Mouse (Mus musculus) kidney, adult 2 months (tissue): ENCODE data around the gene Dars2. TPM values are rescaled to one million over a fixed set of nuclear protein-coding genes. Genes with fewer than 3 reads are reported as not detected.
A peak's percentile ranks its signal among the peaks of the same experiment; 100 is the strongest.

Experiments
- DNase-seq: peaks from one replicate; pipeline ENCODE4 v3.0.0; 2021
- H3K27ac ChIP-seq: fragments of 200-500 bp; 2 replicates; pipeline ENCODE4 v1.5.1; 2012; ENCODE audit warnings: low read depth, low read length, control low read depth, inconsistent platforms; ENCODE audit not compliant: insufficient read depth
- H3K27me3 ChIP-seq: fragments of 200-500 bp; replicated peaks from 2 replicates; pipeline ENCODE4 v1.6.1; 2012; ENCODE audit warnings: mild to moderate bottlenecking, moderate library complexity, low read length, inconsistent platforms; ENCODE audit not compliant: control insufficient read depth, insufficient read depth
- H3K36me3 ChIP-seq: fragments of 200-500 bp; 2 replicates; pipeline ENCODE4 v1.6.1; 2012; ENCODE audit warnings: mild to moderate bottlenecking, moderate library complexity, low read length, inconsistent platforms; ENCODE audit not compliant: control insufficient read depth, insufficient read depth
- H3K4me1 ChIP-seq: fragments of 200-500 bp; 2 replicates; pipeline ENCODE4 v1.6.1; 2011; ENCODE audit warnings: low read length; ENCODE audit not compliant: control insufficient read depth, insufficient read depth
- H3K4me3 ChIP-seq: fragments of 200-500 bp; 2 replicates; pipeline ENCODE4 v1.5.1; 2011; ENCODE audit warnings: mild to moderate bottlenecking, low read depth, low read length, control low read depth; ENCODE audit not compliant: insufficient read depth
- CTCF ChIP-seq: fragments of 200-500 bp; conservative IDR thresholded peaks from 2 replicates; pipeline ENCODE4 v1.5.1; 2011; ENCODE audit warnings: low read depth, mild to moderate bottlenecking, control low read depth, low read length, moderate library complexity, mixed read lengths; ENCODE audit not compliant: insufficient read depth, insufficient read length
- POLR2A ChIP-seq: fragments of 200-500 bp; IDR thresholded peaks from one replicate; pipeline ENCODE4 v1.6.1; 2011; ENCODE audit warnings: low read depth, low read length, control low read depth
- WGBS: fragments of 180-500 bp; shearing (Covaris S2); methylation state at CpG from one replicate; pipeline ENCODE4 v1.1.7; 2018; 5-methylcytosine and 5-hydroxymethylcytosine counted together
- polyA plus RNA-seq: library from polyadenylated mRNA; depleted of rRNA; stranded (reverse); fragments of >200 nt; gene quantifications from 2 replicates; pipeline ENCODE4 v1.2.3, GENCODE M21; 2012; rRNA removed

Dars2 gene
- 17.9 and 19.1 TPM in 2 replicates for polyA plus RNA-seq

DNA sequence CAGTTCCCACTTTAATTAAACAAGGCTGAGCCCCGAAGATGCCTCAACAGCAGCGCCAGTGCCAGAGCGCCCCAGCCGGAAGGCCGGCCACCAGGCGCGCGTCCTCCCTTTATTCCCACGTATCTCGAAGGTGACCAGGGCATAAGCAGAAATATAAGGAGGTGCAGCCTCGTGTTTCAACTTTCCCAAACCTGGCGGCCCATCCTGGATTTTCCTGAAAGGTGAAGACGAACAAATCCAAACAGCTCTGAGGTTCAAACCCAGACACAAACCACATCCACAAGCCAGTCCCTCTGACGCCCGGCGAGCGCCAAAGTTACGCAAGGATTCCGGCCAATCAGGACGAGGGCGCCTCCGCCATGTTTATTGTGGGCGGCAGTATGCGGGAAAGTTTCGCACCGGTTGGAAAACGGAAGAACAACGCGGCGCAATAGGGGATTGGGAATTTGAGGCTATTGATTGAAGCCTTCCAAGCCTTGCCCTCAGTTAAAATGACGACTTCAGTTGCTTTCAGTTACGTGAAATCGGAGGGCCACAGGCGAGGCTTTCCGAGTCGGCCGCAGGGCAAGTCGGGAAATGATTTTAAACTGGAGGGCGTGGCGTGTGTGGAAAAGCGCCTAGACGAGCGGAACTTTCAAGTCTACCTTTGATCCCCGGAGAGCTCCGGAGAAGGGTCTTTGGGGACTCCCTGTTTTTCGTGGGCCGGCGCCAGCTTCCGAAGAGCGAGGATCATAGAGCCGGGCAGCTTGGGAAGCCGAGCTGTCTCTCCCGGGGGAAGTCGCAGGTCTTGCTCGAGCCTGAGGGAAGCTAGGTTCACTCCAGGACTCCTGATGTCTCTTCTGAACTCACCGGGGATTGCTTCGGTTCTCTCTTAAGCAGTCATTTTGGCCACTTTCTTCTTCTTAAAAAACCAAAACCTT is at the start of gene Dars2, which contains the start of gene Cenpl:
Dars2 (minus strand) TSS at position 307 of the 920 bp plus-strand sequence.
Cenpl (plus strand) TSS at position 362 of the 920 bp plus-strand sequence.
- under 1% methylated on average over 57 of the region's 57 CpGs for WGBS
- H3K4me1 ChIP-seq: peaks cover 15% of the 10 kb centered on the region
- TF ChIP-seq CTCF: 0 out of 2 replicates have a peak, but pooled peaks have one; percentile 9
- no peak for TF ChIP-seq POLR2A

DNA sequence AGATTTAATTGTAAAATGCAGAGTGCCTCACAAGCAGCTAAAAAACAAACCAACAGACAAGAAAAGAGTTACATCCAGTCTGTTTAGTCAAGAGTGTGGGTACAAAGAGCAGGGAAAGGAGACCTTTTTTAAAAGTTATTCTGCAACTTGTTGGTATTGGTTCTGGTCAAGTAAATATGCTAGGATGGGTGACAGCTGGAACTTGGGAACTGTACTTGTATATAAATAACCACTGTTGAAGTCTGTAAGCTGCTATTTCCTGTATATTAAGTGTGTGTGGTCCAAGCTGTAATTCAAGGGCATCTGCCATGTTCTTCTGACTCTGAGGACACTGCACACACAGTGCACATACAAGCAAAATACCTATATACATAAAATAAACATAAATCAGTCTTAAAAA is 44.1 kb upstream of the Dars2 start:
- DNase-seq: peak; percentile 51

More for the DNA sequence above, at the start of gene Dars2, which contains the start of gene Cenpl:
- DNase-seq: peak; percentile 99
- H3K27me3 ChIP-seq: no peaks in the 10 kb centered on the region
- no peaks in the 10 kb centered on the region for H3K36me3 ChIP-seq
- H3K4me3 ChIP-seq: peak within 1 kb of the TSS; percentile 74
- H3K27ac ChIP-seq: peak within 1 kb of the TSS; percentile 54; the same call in 1 of the 2 replicates

DNA sequence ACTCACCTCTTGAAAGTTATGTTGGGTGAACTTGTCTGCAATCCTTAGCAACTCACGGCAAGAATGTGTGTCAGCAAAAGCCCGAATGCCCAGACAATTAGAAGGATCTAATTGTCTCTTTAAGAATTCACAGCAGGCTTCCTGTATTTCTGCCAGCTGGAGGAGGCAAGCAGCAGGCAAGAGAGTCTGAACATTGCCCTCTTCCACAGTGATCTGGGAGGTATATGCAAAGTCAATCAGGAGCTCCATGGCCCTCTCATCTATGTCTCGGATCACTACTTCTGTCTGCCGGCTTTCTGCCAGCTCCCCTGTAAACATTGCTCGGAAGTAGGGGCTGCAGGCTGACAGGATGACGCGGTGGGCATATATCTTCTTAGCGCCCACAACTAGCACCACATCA is 38.8 kb upstream of the Dars2 start:
- H3K4me3 ChIP-seq: no peak overlapping the region
- WGBS: 68% methylated on average over 8 of the region's 8 CpGs
- H3K27ac ChIP-seq: no peak overlapping the region
- H3K36me3 ChIP-seq: peaks cover 2% of the 10 kb centered on the region; the same call in 1 of the 2 replicates
- H3K27me3 ChIP-seq: no peaks in the 10 kb centered on the region
- DNase-seq: peak; percentile 68
- no peak for TF ChIP-seq POLR2A
- TF ChIP-seq CTCF: no peak
- no peaks in the 10 kb centered on the region for H3K4me1 ChIP-seq

More for the DNA sequence above, 44.1 kb upstream of the Dars2 start:
- no peaks in the 10 kb centered on the region for H3K27me3 ChIP-seq
- H3K4me1 ChIP-seq: peaks cover 8% of the 10 kb centered on the region
- no peaks in the 10 kb centered on the region for H3K36me3 ChIP-seq
- H3K27ac ChIP-seq: peak overlapping the region; percentile 31; the same call in 1 of the 2 replicates
- TF ChIP-seq POLR2A (no peak), CTCF (no peak)
- H3K4me3 ChIP-seq: no peak overlapping the region

DNA sequence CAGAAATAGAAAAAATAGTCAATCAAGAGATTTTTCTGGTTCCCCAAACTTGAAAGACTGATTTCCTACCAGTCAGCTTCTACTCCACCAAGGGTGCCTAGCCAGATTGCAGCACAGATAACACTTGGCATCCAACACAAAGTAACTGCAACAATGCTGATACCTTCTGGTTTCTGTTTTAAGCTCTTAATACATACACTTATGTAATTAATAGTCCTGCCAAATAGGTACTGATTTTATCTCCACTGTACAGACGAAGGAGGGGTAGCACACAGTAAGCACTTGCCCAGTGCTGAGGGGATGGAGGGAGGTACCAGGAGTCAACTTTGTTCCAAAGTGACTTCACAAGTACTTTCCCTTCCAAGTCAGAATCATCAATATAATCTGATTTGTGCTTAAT is 33.4 kb upstream of the Dars2 start:
- no peak overlapping the region for H3K4me3 ChIP-seq
- peaks cover 2% of the 10 kb centered on the region; the same call in 1 of the 2 replicates for H3K36me3 ChIP-seq
- no peak overlapping the region for H3K27ac ChIP-seq
- no peaks in the 10 kb centered on the region for H3K4me1 ChIP-seq
- no peak for TF ChIP-seq CTCF
- TF ChIP-seq POLR2A: no peak
- WGBS: 76% methylated on average over 1 of the region's 1 CpGs
- DNase-seq: no peak
- H3K27me3 ChIP-seq: no peaks in the 10 kb centered on the region

DNA sequence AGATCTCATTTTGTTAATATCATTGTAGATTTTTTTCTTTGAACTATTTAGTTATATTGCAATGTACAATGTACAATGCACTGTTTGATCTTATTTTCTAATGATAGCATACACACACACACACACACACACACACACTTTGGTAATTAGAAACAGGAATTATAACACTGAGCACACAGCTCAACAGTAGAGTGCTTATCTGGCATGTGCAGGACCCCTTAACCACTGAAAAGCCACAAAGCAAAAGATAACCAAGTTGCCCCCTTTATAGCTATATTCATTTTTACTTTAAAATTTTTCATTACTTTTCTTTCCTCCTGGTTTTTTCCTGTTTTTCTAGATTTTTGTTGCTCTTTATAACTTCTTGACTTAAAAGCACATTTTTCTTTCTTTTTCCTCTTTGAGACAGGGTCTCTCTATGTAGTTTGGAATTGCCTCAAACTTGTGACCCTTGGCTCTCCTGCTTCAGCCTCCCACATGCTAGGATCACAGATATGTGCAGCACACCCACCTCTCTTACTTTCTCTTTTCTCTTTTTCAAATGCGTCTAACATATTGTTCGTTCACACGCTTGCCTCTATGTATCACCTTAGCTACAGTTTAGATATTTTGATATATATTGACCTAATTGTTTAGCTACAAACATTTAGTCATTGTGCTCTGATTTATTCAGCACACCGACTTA is 29.4 kb upstream of the Dars2 start:
- TF ChIP-seq POLR2A: no peak
- TF ChIP-seq CTCF: no peak
- Histone ChIP-seq H3K27ac (no peak overlapping the region), H3K27me3 (no peaks in the 10 kb centered on the region), H3K4me3 (no peak overlapping the region), H3K4me1 (no peaks in the 10 kb centered on the region), H3K36me3 (peaks cover 2% of the 10 kb centered on the region)
- WGBS: 90% methylated on average over 4 of the region's 4 CpGs
- DNase-seq: no peak

DNA sequence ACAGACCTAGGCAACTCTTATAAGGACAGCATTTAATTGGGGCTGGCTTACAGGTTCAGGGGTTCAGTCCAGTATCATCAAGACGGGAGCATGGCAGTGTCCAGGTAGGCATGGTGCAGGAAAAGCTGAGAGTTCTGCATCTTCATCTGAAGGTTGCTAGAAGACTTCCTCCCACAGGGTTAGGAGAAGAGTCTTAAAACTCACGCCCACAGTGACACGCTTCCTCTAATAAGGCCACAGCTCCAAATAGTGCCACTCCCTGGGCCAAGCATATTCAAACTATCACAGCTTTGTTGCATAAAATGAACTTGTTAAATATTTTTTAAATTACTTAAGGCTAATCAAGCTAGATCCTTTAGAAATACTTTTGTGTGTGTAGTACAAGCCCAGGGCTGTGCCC is 6.8 kb upstream of the Dars2 start:
- 86% methylated on average over 3 of the region's 3 CpGs for WGBS
- no peak for DNase-seq
- H3K4me1 ChIP-seq: peaks cover 7% of the 10 kb centered on the region

More for the DNA sequence above, 6.8 kb upstream of the Dars2 start:
- Histone ChIP-seq H3K4me3 (no peak overlapping the region), H3K36me3 (no peaks in the 10 kb centered on the region; the same call in 1 of the 2 replicates), H3K27ac (no peak overlapping the region), H3K27me3 (no peaks in the 10 kb centered on the region)
- TF ChIP-seq POLR2A (no peak), CTCF (no peak)
